Mouse (Mus musculus) hindbrain, embryonic 15.5 days (tissue): Measurements from ENCODE around the gene Farp1. TPM values are rescaled to one million over a fixed set of nuclear protein-coding genes. Genes with fewer than 3 reads are reported as not detected.
A peak's percentile ranks its signal among the peaks of the same experiment; 100 is the strongest.

Source experiments
- ATAC-seq: fragments of 200-750 bp; cut with Nextera tagmentation; 2 replicates; pipeline ENCODE4 v1.8.0; 2017; ENCODE audit warnings: low read depth, moderate number of reproducible peaks, moderate TSS enrichment; ENCODE audit not compliant: low FRiP score
- H3K27ac ChIP-seq: fragments of 300-500 bp; sonication (generic); replicated peaks from 2 replicates; pipeline ENCODE4 v1.5.1; 2015; ENCODE audit warnings: mild to moderate bottlenecking, inconsistent platforms
- H3K27me3 ChIP-seq: fragments of 300-500 bp; sonication (generic); 2 replicates; pipeline ENCODE4 v1.6.1; 2015; ENCODE audit warnings: control low read depth, inconsistent platforms
- H3K36me3 ChIP-seq: fragments of 300-500 bp; sonication (generic); 2 replicates; pipeline ENCODE4 v1.6.1; 2015; ENCODE audit warnings: control low read depth, inconsistent platforms
- H3K4me1 ChIP-seq: fragments of 300-500 bp; sonication (generic); replicated peaks from 2 replicates; pipeline ENCODE4 v1.6.1; 2015; ENCODE audit warnings: control low read depth, inconsistent platforms
- H3K4me2 ChIP-seq: fragments of 300-500 bp; sonication (generic); 2 replicates; pipeline ENCODE4 v1.6.1; 2015; ENCODE audit warnings: moderate library complexity, mild to moderate bottlenecking, inconsistent platforms
- H3K4me3 ChIP-seq: fragments of 300-500 bp; sonication (generic); 2 replicates; pipeline ENCODE4 v1.5.1; 2015; ENCODE audit warnings: mild to moderate bottlenecking, inconsistent platforms
- H3K9ac ChIP-seq: fragments of 300-500 bp; sonication (generic); 2 replicates; pipeline ENCODE4 v1.6.1; 2015; ENCODE audit warnings: inconsistent platforms
- H3K9me3 ChIP-seq: fragments of 300-500 bp; sonication (generic); 2 replicates; pipeline ENCODE4 v1.6.1; 2016; ENCODE audit warnings: control low read depth, inconsistent platforms
- WGBS: fragments of 180-500 bp; shearing (Covaris S2); methylation state at CpG from one replicate; pipeline ENCODE4 v1.1.7; 2015; 5-methylcytosine and 5-hydroxymethylcytosine counted together
- polyA plus RNA-seq: library from polyadenylated mRNA; unstranded; fragments of >200 nt; fragmentation: Nextera tagmentation; extraction: Ambion mirVana; gene quantifications from 2 replicates; pipeline ENCODE4 v1.2.1, GENCODE M21; 2015

Gene Farp1
- polyA plus RNA-seq, 1 experiment from 2014 or later, result 38.1 TPM

GRCm38 (mm10) chr14:121215817-121216216 is 180.8 kb downstream of the Farp1 start:
- H3K4me1 ChIP-seq, result peaks cover 30% of the 10 kb centered on the region
- H3K4me2 ChIP-seq, result no peak overlapping the region
- no peak overlapping the region for H3K27ac ChIP-seq
- no peaks in the 10 kb centered on the region for H3K9me3 ChIP-seq
- no peak for ATAC-seq
- H3K36me3 ChIP-seq, result 0 out of 2 replicates have a peak, but pooled peaks cover 3% of the 10 kb centered on the region
- H3K27me3 ChIP-seq, result no peaks in the 10 kb centered on the region
- H3K4me3 ChIP-seq, result no peak overlapping the region
- WGBS, result 84% methylated on average over 5 of the region's 5 CpGs
- H3K9ac ChIP-seq, result no peak overlapping the region

- Histone ChIP-seq H3K4me1 (peaks cover 30% of the 10 kb centered on the region), H3K36me3 (peaks cover 10% of the 10 kb centered on the region)
- 64% methylated on average over 6 of the region's 6 CpGs for WGBS
These were observed 181.7 kb downstream of the Farp1 start for GRCm38 (mm10) chr14:121216672-121217071.

GRCm38 (mm10) chr14:121218620-121219019 is 183.6 kb downstream of the Farp1 start:
- Histone ChIP-seq H3K27me3 (no peaks in the 10 kb centered on the region), H3K36me3 (peaks cover 22% of the 10 kb centered on the region), H3K9ac (no peak overlapping the region), H3K4me3 (no peak overlapping the region), H3K4me2 (no peak overlapping the region), H3K27ac (peak overlapping the region; percentile 48; the same call in 1 of the 2 replicates), H3K9me3 (no peaks in the 10 kb centered on the region), H3K4me1 (peaks cover 29% of the 10 kb centered on the region)
- no peak for ATAC-seq
- WGBS, result 80% methylated on average over 7 of the region's 7 CpGs

More at GRCm38 (mm10) chr14:121216672-121217071, 181.7 kb downstream of the Farp1 start:
- no peaks in the 10 kb centered on the region for H3K27me3 ChIP-seq
- no peak overlapping the region for H3K27ac ChIP-seq
- no peak overlapping the region for H3K4me3 ChIP-seq
- H3K9me3 ChIP-seq, result no peaks in the 10 kb centered on the region
- ATAC-seq, result no peak
- H3K4me2 ChIP-seq, result no peak overlapping the region
- no peak overlapping the region for H3K9ac ChIP-seq

GRCm38 (mm10) chr14:121219226-121220039 is 184.4 kb downstream of the Farp1 start:
- H3K4me1 ChIP-seq, result peaks cover 28% of the 10 kb centered on the region
- H3K4me3 ChIP-seq, result no peak overlapping the region
- H3K9ac ChIP-seq, result no peak overlapping the region
- no peaks in the 10 kb centered on the region for H3K27me3 ChIP-seq
- H3K9me3 ChIP-seq, result no peaks in the 10 kb centered on the region
- H3K4me2 ChIP-seq, result no peak overlapping the region
- 68% methylated on average over 10 of the region's 10 CpGs for WGBS
- H3K27ac ChIP-seq, result peak overlapping the region; percentile 48; the same call in 1 of the 2 replicates
- ATAC-seq, result 0 out of 2 replicates have a peak, but pooled peaks have one; percentile 23
- peaks cover 27% of the 10 kb centered on the region for H3K36me3 ChIP-seq

- Histone ChIP-seq H3K4me3 (no peak overlapping the region), H3K4me1 (peaks cover 28% of the 10 kb centered on the region)
- WGBS, result 100% methylated on average over 1 of the region's 1 CpGs
These were observed 185.0 kb downstream of the Farp1 start for GRCm38 (mm10) chr14:121220040-121220322.

GRCm38 (mm10) chr14:121220723-121221122 is 185.7 kb downstream of the Farp1 start:
- ATAC-seq, result 0 out of 2 replicates have a peak, but pooled peaks have one; percentile 31
- Histone ChIP-seq H3K4me1 (peaks cover 28% of the 10 kb centered on the region), H3K27me3 (no peaks in the 10 kb centered on the region), H3K4me3 (no peak overlapping the region), H3K9me3 (no peaks in the 10 kb centered on the region), H3K4me2 (no peak overlapping the region), H3K36me3 (peaks cover 27% of the 10 kb centered on the region), H3K27ac (no peak overlapping the region), H3K9ac (no peak overlapping the region)
- 66% methylated on average over 5 of the region's 5 CpGs for WGBS

More at GRCm38 (mm10) chr14:121220040-121220322, 185.0 kb downstream of the Farp1 start:
- no peaks in the 10 kb centered on the region for H3K27me3 ChIP-seq
- no peak overlapping the region for H3K27ac ChIP-seq
- no peak overlapping the region for H3K4me2 ChIP-seq
- no peaks in the 10 kb centered on the region for H3K9me3 ChIP-seq
- ATAC-seq, result peak; percentile 43; the same call in 1 of the 2 replicates
- no peak overlapping the region for H3K9ac ChIP-seq
- peaks cover 27% of the 10 kb centered on the region for H3K36me3 ChIP-seq

GRCm38 (mm10) chr14:121225804-121226203 is 190.8 kb downstream of the Farp1 start:
- no peaks in the 10 kb centered on the region for H3K4me1 ChIP-seq
- WGBS, result 75% methylated on average over 11 of the region's 11 CpGs
- H3K36me3 ChIP-seq, result peaks cover 30% of the 10 kb centered on the region
- no peak overlapping the region for H3K9ac ChIP-seq
- H3K4me2 ChIP-seq, result no peak overlapping the region
- ATAC-seq, result no peak
- no peak overlapping the region; the same call in 1 of the 2 replicates for H3K27ac ChIP-seq
- no peaks in the 10 kb centered on the region for H3K9me3 ChIP-seq
- no peaks in the 10 kb centered on the region for H3K27me3 ChIP-seq
- H3K4me3 ChIP-seq, result no peak overlapping the region

- no peak for ATAC-seq
- no peak overlapping the region for H3K9ac ChIP-seq
- H3K36me3 ChIP-seq, result peaks cover 35% of the 10 kb centered on the region
- H3K9me3 ChIP-seq, result no peaks in the 10 kb centered on the region
- no peaks in the 10 kb centered on the region for H3K27me3 ChIP-seq
- no peak overlapping the region for H3K27ac ChIP-seq
- no peaks in the 10 kb centered on the region for H3K4me1 ChIP-seq
- WGBS, result 87% methylated on average over 9 of the region's 9 CpGs
- no peak overlapping the region for H3K4me2 ChIP-seq
- no peak overlapping the region for H3K4me3 ChIP-seq
These were observed 194.2 kb downstream of the Farp1 start for GRCm38 (mm10) chr14:121229036-121229773.

GRCm38 (mm10) chr14:121231232-121231631 is 196.2 kb downstream of the Farp1 start:
- Histone ChIP-seq H3K9me3 (no peaks in the 10 kb centered on the region), H3K9ac (no peak overlapping the region), H3K36me3 (peaks cover 35% of the 10 kb centered on the region), H3K27me3 (no peaks in the 10 kb centered on the region), H3K4me3 (no peak overlapping the region), H3K27ac (no peak overlapping the region), H3K4me1 (no peaks in the 10 kb centered on the region), H3K4me2 (no peak overlapping the region)
- 88% methylated on average over 8 of the region's 8 CpGs for WGBS
- ATAC-seq, result no peak

GRCm38 (mm10) chr14:121234741-121235307 is 199.8 kb downstream of the Farp1 start:
- no peak for ATAC-seq
- no peaks in the 10 kb centered on the region for H3K27me3 ChIP-seq
- no peak overlapping the region for H3K4me3 ChIP-seq
- H3K4me2 ChIP-seq, result no peak overlapping the region
- H3K9ac ChIP-seq, result no peak overlapping the region
- H3K9me3 ChIP-seq, result no peaks in the 10 kb centered on the region
- 39% methylated on average over 12 of the region's 12 CpGs for WGBS
- no peak overlapping the region for H3K27ac ChIP-seq
- 0 out of 2 replicates have a peak, but pooled peaks cover 6% of the 10 kb centered on the region for H3K4me1 ChIP-seq
- peaks cover 42% of the 10 kb centered on the region for H3K36me3 ChIP-seq

GRCm38 (mm10) chr14:121236736-121237135 is 201.7 kb downstream of the Farp1 start:
- Histone ChIP-seq H3K4me2 (no peak overlapping the region), H3K27me3 (no peaks in the 10 kb centered on the region), H3K27ac (no peak overlapping the region), H3K9me3 (no peaks in the 10 kb centered on the region), H3K36me3 (peaks cover 42% of the 10 kb centered on the region), H3K4me3 (no peak overlapping the region), H3K4me1 (0 out of 2 replicates have a peak, but pooled peaks cover 6% of the 10 kb centered on the region), H3K9ac (no peak overlapping the region)
- WGBS, result 57% methylated on average over 4 of the region's 4 CpGs
- ATAC-seq, result no peak

- no peak overlapping the region for H3K9ac ChIP-seq
- H3K27me3 ChIP-seq, result no peaks in the 10 kb centered on the region
- H3K36me3 ChIP-seq, result peaks cover 32% of the 10 kb centered on the region
- no peak overlapping the region for H3K27ac ChIP-seq
- WGBS, result 94% methylated on average over 10 of the region's 10 CpGs
- no peak for ATAC-seq
- no peak overlapping the region for H3K4me2 ChIP-seq
- H3K4me3 ChIP-seq, result no peak overlapping the region
- H3K4me1 ChIP-seq, result 0 out of 2 replicates have a peak, but pooled peaks cover 6% of the 10 kb centered on the region
- H3K9me3 ChIP-seq, result no peaks in the 10 kb centered on the region
These were observed 203.7 kb downstream of the Farp1 start for GRCm38 (mm10) chr14:121238727-121239126.
